Comparison of ENCODE assay signal across 11 mouse cellular contexts in the genomic region with DNA sequence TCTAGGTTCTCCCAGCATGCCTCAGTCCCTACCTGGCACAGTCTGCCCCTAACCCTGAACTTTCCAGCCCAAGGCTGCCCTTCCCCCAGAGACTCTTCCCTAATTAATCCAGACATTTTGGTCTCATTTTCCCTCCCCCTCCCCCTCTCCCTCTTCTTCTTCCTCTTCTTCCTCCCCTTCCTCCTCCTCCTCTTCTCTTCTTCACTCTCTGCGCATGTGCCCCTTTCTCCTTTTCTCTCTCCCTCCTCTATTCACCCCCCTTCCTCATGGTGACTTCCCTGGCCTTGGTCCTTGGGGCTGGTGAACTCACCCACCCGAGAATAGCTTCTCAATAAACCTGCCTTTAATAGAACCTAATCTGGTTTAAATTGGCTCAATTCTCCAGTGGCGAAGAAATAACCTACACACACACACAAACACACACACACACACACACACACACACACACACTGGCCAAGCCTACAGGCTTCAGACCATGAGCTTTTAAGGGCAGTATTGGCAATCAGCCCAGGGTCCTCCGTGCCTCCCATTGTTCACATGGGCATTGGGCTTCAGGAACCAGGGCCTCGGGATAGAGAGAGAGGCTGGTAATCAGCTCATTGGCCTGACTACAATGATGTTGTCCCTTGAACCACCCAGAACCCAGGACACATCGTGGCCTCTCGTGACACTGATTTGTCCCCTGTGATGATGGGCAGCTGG.
DNase-seq lines count a peak whose midpoint lies in the region; ATAC-seq and TF ChIP-seq lines count a peak whose summit lies in the region.
"Had no signal": no experiment of that assay in that cellular context is flagged by ENCODE, and none has a peak within 500 bp of the region (broad histone marks: within the 10 kb centered on the region; RNA-seq: fewer than 3 reads in every experiment).

No protein-coding gene starts in this region.

- H3K27ac ChIP-seq in hindbrain, postnatal 0 days: no peak overlapping the region
- no peak overlapping the region for H3K27ac ChIP-seq in midbrain, postnatal 0 days (ENCODE audit: low read depth, low read length)
- H3K27ac ChIP-seq in kidney, embryonic 14.5 days (ENCODE audit: low read depth, low read length): no peak overlapping the region

- peaks cover 100% of the 10 kb centered on the region for H3K4me1 ChIP-seq in megakaryocyte, embryonic 14.5 days
- peaks cover 21% of the 10 kb centered on the region for H3K4me1 ChIP-seq in hindbrain, postnatal 0 days (ENCODE audit: insufficient read depth, low read length)
- H3K4me1 ChIP-seq in midbrain, postnatal 0 days (ENCODE audit: insufficient read depth, low read length): peaks cover 9% of the 10 kb centered on the region; the same call in 1 of the 2 replicates
- H3K4me1 ChIP-seq in kidney, embryonic 14.5 days (ENCODE audit: control insufficient read depth, insufficient read depth, low read length): peaks cover 55% of the 10 kb centered on the region

- no peak overlapping the region for H3K4me2 ChIP-seq in hindbrain, postnatal 0 days (ENCODE audit: low read depth, low read length)
- no peak overlapping the region for H3K4me2 ChIP-seq in midbrain, postnatal 0 days (ENCODE audit: low read depth, low read length, poor library complexity, severe bottlenecking)
- no peak overlapping the region for H3K4me2 ChIP-seq in kidney, embryonic 14.5 days (replicated peaks; ENCODE audit: low read depth, low read length)

- H3K9ac ChIP-seq in hindbrain, postnatal 0 days (replicated peaks; ENCODE audit: low read length): no peak overlapping the region
- no peak overlapping the region for H3K9ac ChIP-seq in midbrain, postnatal 0 days (replicated peaks; ENCODE audit: low read length, poor library complexity, severe bottlenecking)
- H3K9ac ChIP-seq in kidney, embryonic 14.5 days (ENCODE audit: low read depth, low read length): no peak overlapping the region

- no peak for ATAC-seq in megakaryocyte, adult 5-6 weeks (ENCODE audit: poor library complexity, severe bottlenecking)
- ATAC-seq in hindbrain, postnatal 0 days: no peak
- ATAC-seq in midbrain, postnatal 0 days (ENCODE audit: low FRiP score): no peak
- ATAC-seq in kidney, embryonic 14.5 days (ENCODE audit: low FRiP score, low TSS enrichment): no peak

- H3K27me3 ChIP-seq in megakaryocyte, embryonic 14.5 days (replicated peaks): peaks cover 6% of the 10 kb centered on the region
- no peaks in the 10 kb centered on the region for H3K27me3 ChIP-seq in hindbrain, postnatal 0 days (ENCODE audit: insufficient read depth, low read length)
- no peaks in the 10 kb centered on the region for H3K27me3 ChIP-seq in midbrain, postnatal 0 days (ENCODE audit: insufficient read depth, low read length)
- H3K27me3 ChIP-seq in kidney, embryonic 14.5 days (ENCODE audit: control insufficient read depth, insufficient read depth, low read length): no peaks in the 10 kb centered on the region

- H3K9me3 ChIP-seq in megakaryocyte, embryonic 14.5 days: peaks cover 13% of the 10 kb centered on the region
- no peaks in the 10 kb centered on the region for H3K9me3 ChIP-seq in hindbrain, postnatal 0 days (ENCODE audit: low read length)
- no peaks in the 10 kb centered on the region for H3K9me3 ChIP-seq in midbrain, postnatal 0 days (ENCODE audit: low read length)
- H3K9me3 ChIP-seq in kidney, embryonic 14.5 days (ENCODE audit: control insufficient read depth, low read length): no peaks in the 10 kb centered on the region

- no peak for TF ChIP-seq CTCF in hindbrain, postnatal 0 days (IDR thresholded peaks at IDR 0.05; ENCODE audit: low read depth)
- no peak for TF ChIP-seq CTCF in midbrain, postnatal 0 days (IDR thresholded peaks at IDR 0.05)

- H3K36me3 ChIP-seq in megakaryocyte, embryonic 14.5 days (replicated peaks; ENCODE audit: low read length): peaks cover 18% of the 10 kb centered on the region
- no peaks in the 10 kb centered on the region for H3K36me3 ChIP-seq in hindbrain, postnatal 0 days (ENCODE audit: insufficient read depth, low read length)
- H3K36me3 ChIP-seq in midbrain, postnatal 0 days (ENCODE audit: insufficient read depth, low read length): no peaks in the 10 kb centered on the region
- no peaks in the 10 kb centered on the region for H3K36me3 ChIP-seq in kidney, embryonic 14.5 days (ENCODE audit: control insufficient read depth, insufficient read depth, low read length)
- H3K36me3 ChIP-seq: G1E had no signal

- WGBS in hindbrain, postnatal 0 days: 34% methylated on average over 7 of the region's 7 CpGs
- WGBS in midbrain, postnatal 0 days: 47% methylated on average over 7 of the region's 7 CpGs
- WGBS in kidney, embryonic 14.5 days: 73% methylated on average over 7 of the region's 7 CpGs

- H3K4me3 ChIP-seq in megakaryocyte, embryonic 14.5 days (replicated peaks): peak overlapping the region; percentile 1
- H3K4me3 ChIP-seq in hindbrain, postnatal 0 days (ENCODE audit: low read length): no peak overlapping the region
- H3K4me3 ChIP-seq in midbrain, postnatal 0 days (ENCODE audit: low read depth, low read length): no peak overlapping the region
- H3K4me3 ChIP-seq in kidney, embryonic 14.5 days (ENCODE audit: low read length): no peak overlapping the region

- DNase-seq in adrenal gland, postnatal 10 days: peak; percentile 40
- DNase-seq in adrenal gland, adult 8-10 months: no peak
- peak; percentile 78 for DNase-seq in hindbrain, postnatal 0 days (ENCODE audit: low spot score)
- peak; percentile 71 for DNase-seq in midbrain, postnatal 0 days (ENCODE audit: low spot score)
- no peak for DNase-seq in B cell, adult 2 months
- DNase-seq: adrenal gland, adult 2 months; cerebellum, adult 9-11 months had no signal

Comparison
In these comparisons a context has a peak if more than half of its experiments do, and no peak if none do; other contexts are left out.
1. DNase-seq: peak in adrenal gland, postnatal 10 days (single experiment), hindbrain, postnatal 0 days (single experiment) and midbrain, postnatal 0 days (single experiment); none in adrenal gland, adult 8-10 months (single experiment) and B cell, adult 2 months (0 of 2).